9 mouse cellular contexts compared by ENCODE assay signal in the genomic region with DNA sequence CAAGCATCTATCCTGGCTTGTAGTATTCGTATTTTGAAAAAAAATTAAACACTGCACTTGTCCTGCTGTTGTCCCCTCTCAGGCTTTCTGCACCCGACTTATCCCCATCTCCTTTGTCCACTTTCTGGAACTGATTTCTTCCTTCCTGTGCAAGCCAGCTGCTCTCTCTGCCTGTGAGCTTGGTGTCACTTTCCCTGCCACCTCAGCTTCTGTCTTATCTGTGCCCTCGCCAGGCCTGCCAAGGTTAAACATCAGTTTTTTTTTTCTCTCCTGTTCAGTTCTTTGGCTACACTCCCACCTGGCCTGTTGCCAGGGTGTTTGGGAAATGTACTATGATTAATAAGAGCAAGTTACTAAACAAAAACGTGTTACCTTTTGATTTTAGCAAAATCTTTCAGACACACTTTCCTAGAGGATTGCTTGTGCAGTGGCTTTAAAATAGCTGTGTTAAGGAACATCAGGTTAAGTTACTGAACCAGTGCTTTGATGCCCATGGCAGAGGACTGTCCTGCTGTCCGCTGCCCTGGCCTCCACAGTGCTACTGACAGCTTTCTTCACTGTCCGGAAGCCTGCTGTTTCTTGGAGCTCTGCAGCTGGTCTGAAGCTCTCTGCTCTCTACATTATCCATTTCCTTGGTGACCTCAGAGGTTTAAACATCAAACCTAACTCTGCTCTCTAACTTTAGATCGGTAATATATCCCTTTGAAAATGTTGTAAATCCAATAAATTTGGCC. TPM values are rescaled to one million over a fixed set of nuclear protein-coding genes. Genes with fewer than 3 reads are reported as not detected.
DNase-seq lines count a peak whose midpoint lies in the region; ATAC-seq and TF ChIP-seq lines count a peak whose summit lies in the region.
"Had no signal": no experiment of that assay in that cellular context is flagged by ENCODE, and none has a peak within 500 bp of the region (broad histone marks: within the 10 kb centered on the region; RNA-seq: fewer than 3 reads in every experiment).

No protein-coding gene starts in this region.

- WGBS in lung, adult 2 months: 27% methylated on average over 7 of the region's 7 CpGs

- H3K4me3 ChIP-seq in layer of hippocampus, adult 2 months: no peak overlapping the region
- H3K4me3 ChIP-seq in lung, adult 2 months (replicated peaks; ENCODE audit: extremely low read depth, low read depth, low read length): no peak overlapping the region
- H3K4me3 ChIP-seq: limb, embryonic 13.5 days had no signal

- peaks cover 2% of the 10 kb centered on the region for H3K4me1 ChIP-seq in lung, adult 2 months (ENCODE audit: control insufficient read depth, insufficient read depth, low read length)

- TF ChIP-seq POLR2A in lung, adult 2 months (IDR thresholded peaks at IDR 0.05; ENCODE audit: borderline replicate concordance, extremely low read depth, low read depth, low read length): no peak

- no peak for ATAC-seq in activated CD4-positive, CD25-positive, alpha-beta regulatory T cell, adult 4 months

- DNase-seq in layer of hippocampus, adult 2 months (ENCODE audit: low spot score in 2 of 2): no peak
- DNase-seq in layer of hippocampus, postnatal 14 days (ENCODE audit: low spot score in 2 of 2): no peak
- peak; percentile 53 for DNase-seq in brain, adult 2 months (ENCODE audit: low read depth, low spot score)
- DNase-seq in heart, adult 9 months (ENCODE audit: low spot score in 2 of 2): peak; percentile 50 to 82
- DNase-seq in lung, adult 2 months: peak; percentile 24
- DNase-seq in testis, postnatal 10 days (ENCODE audit: low spot score): peak; percentile 75
- DNase-seq in thymus, postnatal 0 days (ENCODE audit: low spot score): no peak

- peak overlapping the region; percentile 32; the same call in 1 of the 2 replicates for H3K27ac ChIP-seq in layer of hippocampus, adult 2 months
- H3K27ac ChIP-seq: limb, embryonic 13.5 days had no signal

- TF ChIP-seq CTCF in layer of hippocampus, adult 2 months (conservative IDR thresholded peaks at IDR 0.05): no peak
- TF ChIP-seq CTCF in lung, adult 2 months (IDR thresholded peaks at IDR 0.05; ENCODE audit: insufficient read depth, low read length): no peak

RNA-seq across cellular contexts. Expression of a gene that starts 11.7 kb away (rescaled TPM):
- total RNA-seq in layer of hippocampus, adult 2 months (2021): under 1 TPM; 0.64 to 0.77 TPM
- total RNA-seq in layer of hippocampus, postnatal 14 days (2021): under 1 TPM; 0.64 to 0.71 TPM
- 0.04 TPM in 1 of 2 replicates, not detected in the other for polyA plus RNA-seq in lung, adult 2 months (2012; rRNA removed)
- under 1 TPM in 1 of 2 experiments, not detected in 1; 0.26 TPM for polyA plus RNA-seq in activated CD4-positive, CD25-positive, alpha-beta regulatory T cell, adult 4 months (2017; shearing (Covaris generic))
- 0.55 and 0.56 TPM in 2 replicates for polyA plus RNA-seq in thymus, postnatal 0 days (2015; fragmentation: Nextera tagmentation; extraction: Ambion mirVana)

Comparison
In these comparisons a context has a peak if more than half of its experiments do, and no peak if none do; other contexts are left out.
1. DNase-seq: peak in brain, adult 2 months (single experiment), heart, adult 9 months (2 of 2), lung, adult 2 months (single experiment) and testis, postnatal 10 days (single experiment); none in layer of hippocampus, adult 2 months (0 of 2), layer of hippocampus, postnatal 14 days (0 of 2) and thymus, postnatal 0 days (single experiment).